Mouse (Mus musculus) right cerebral cortex, adult 18-20 months (tissue): Measurements from ENCODE around the gene Sptb.

Experiments used
- DNase-seq: peaks from one replicate; pipeline ENCODE4 v3.0.0; 2022; ENCODE audit warnings: mixed read lengths

Sptb gene

GRCm38 (mm10) chr12:76604546-76604945 is 105.8 kb downstream of the Sptb start:
- no peak for DNase-seq

GRCm38 (mm10) chr12:76603779-76604178 is 106.6 kb downstream of the Sptb start:
- no peak for DNase-seq

GRCm38 (mm10) chr12:76598196-76598928 is 112.0 kb downstream of the Sptb start:
- no peak for DNase-seq

- DNase-seq = no peak
These were observed 112.7 kb downstream of the Sptb start for GRCm38 (mm10) chr12:76597577-76598100.

- DNase-seq = peak; percentile 82
These were observed 113.9 kb downstream of the Sptb start for GRCm38 (mm10) chr12:76596292-76597023.

- DNase-seq = peak; percentile 55
These were observed 114.5 kb downstream of the Sptb start for GRCm38 (mm10) chr12:76595830-76596229.

- no peak for DNase-seq
These were observed 115.8 kb downstream of the Sptb start for GRCm38 (mm10) chr12:76594556-76594955.

- peak; percentile 90 for DNase-seq
These were observed 116.5 kb downstream of the Sptb start for GRCm38 (mm10) chr12:76593839-76594322.

GRCm38 (mm10) chr12:76593254-76593653 is 117.1 kb downstream of the Sptb start:
- no peak for DNase-seq

GRCm38 (mm10) chr12:76592213-76592612 is 118.1 kb downstream of the Sptb start:
- DNase-seq = no peak

GRCm38 (mm10) chr12:76591037-76591436 is 119.3 kb downstream of the Sptb start:
- no peak for DNase-seq

- DNase-seq = no peak
These were observed 120.8 kb downstream of the Sptb start for GRCm38 (mm10) chr12:76589531-76589930.

GRCm38 (mm10) chr12:76587357-76587756 is 123.0 kb downstream of the Sptb start:
- DNase-seq = no peak

GRCm38 (mm10) chr12:76585028-76585427 is 125.3 kb downstream of the Sptb start:
- DNase-seq = no peak

- no peak for DNase-seq
These were observed 126.9 kb downstream of the Sptb start for GRCm38 (mm10) chr12:76583454-76583853.

- peak; percentile 37 for DNase-seq
These were observed 127.5 kb downstream of the Sptb start for GRCm38 (mm10) chr12:76582841-76583240.

GRCm38 (mm10) chr12:76582139-76582538 is 128.2 kb downstream of the Sptb start:
- DNase-seq = no peak

- no peak for DNase-seq
These were observed 130.5 kb downstream of the Sptb start for GRCm38 (mm10) chr12:76579806-76580205.

GRCm38 (mm10) chr12:76578465-76578864 is 131.9 kb downstream of the Sptb start:
- DNase-seq = no peak

- DNase-seq = no peak
These were observed 132.5 kb downstream of the Sptb start for GRCm38 (mm10) chr12:76577858-76578257.

GRCm38 (mm10) chr12:76576806-76577205 is 133.5 kb downstream of the Sptb start:
- no peak for DNase-seq

- DNase-seq = no peak
These were observed 134.3 kb downstream of the Sptb start for GRCm38 (mm10) chr12:76576061-76576460.

- DNase-seq = no peak
These were observed 135.5 kb downstream of the Sptb start for GRCm38 (mm10) chr12:76574815-76575214.

GRCm38 (mm10) chr12:76573381-76573780 is 137.0 kb downstream of the Sptb start:
- DNase-seq = no peak
